Mouse (Mus musculus) liver, postnatal 0 days (tissue): ENCODE data around the gene Amot.

Experiments used
- CTCF ChIP-seq: sonication (generic); IDR thresholded peaks from 2 replicates; pipeline ENCODE4 v1.5.1; 2016; ENCODE audit warnings: antibody characterized with exemption, low read depth
- EP300 ChIP-seq: IDR thresholded peaks from 2 replicates; pipeline ENCODE4 v1.6.1; 2016; ENCODE audit warnings: antibody characterized with exemption, low read depth, mild to moderate bottlenecking

GRCm38 (mm10) chrX:145441526-145441925 is 63.5 kb downstream of the Amot start:
- TF ChIP-seq CTCF = no peak
- TF ChIP-seq EP300 = no peak
